Mouse (Mus musculus) cerebellum, adult 11-12 months (tissue): ENCODE measurements around the gene Olfr460.
"Not testable (repeated sequence)": the region's sequence is repeated elsewhere in the genome, so short reads cannot be mapped to it uniquely, and the experiment has no call there.

Experiments
- DNase-seq: peaks from one replicate; pipeline ENCODE4 v3.0.0; 2022

Gene Olfr460

GRCm38 (mm10) chr6:40569187-40569586 is at the start of gene Olfr460:
TSS of gene Olfr460 (plus strand) at chr6:40569487.
- no peak for DNase-seq

GRCm38 (mm10) chr6:40544690-40545089 is 24.6 kb upstream of the Olfr460 start:
- DNase-seq, result no peak

GRCm38 (mm10) chr6:40554950-40555349 is 14.3 kb upstream of the Olfr460 start, which contains the start of gene Olfr461:
TSS of gene Olfr461 (minus strand) at chr6:40555050.
- DNase-seq, result no peak

- DNase-seq, result no peak
These were observed 4.3 kb downstream of the Olfr460 start for GRCm38 (mm10) chr6:40573618-40574017.

DNA sequence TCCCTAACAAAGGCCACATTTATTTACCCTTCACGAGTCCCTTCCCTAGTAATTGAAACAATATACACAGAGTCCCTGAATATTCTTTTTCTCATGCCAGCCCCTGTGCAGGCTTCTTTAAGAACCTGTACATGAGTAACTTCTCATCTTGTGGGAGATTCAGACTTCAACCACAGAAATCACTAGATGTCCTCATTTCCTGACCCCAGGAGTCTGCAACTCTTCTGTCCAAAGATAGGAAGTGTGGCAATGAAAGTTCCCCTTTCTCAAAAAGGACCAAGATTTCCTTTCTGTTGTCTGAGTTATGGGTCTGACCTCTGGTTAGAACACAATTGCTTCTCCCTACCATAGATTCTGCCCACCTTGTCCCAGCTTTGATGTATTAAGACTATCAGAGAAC is 7.0 kb downstream of the Olfr460 start:
- no peak for DNase-seq

DNA sequence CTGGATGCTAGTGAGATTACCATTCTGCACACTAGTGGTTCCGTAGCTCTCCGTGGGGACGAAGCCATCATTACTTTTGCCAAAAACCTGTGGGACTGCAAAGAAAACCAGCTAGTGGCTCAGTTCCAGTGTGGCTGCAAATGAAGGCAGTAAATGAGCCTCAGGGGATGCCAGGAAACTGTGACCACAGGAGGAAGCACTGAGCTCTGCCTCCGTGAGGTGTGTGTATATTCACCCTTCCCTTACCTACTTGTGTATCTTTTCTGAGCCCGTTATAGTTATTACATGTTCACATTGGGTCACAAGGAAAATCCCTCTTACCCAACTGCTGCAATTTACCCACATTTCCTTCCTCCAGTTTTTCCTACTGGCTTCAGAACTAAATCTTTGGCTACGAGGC is 15.0 kb downstream of the Olfr460 start:
- no peak for DNase-seq

GRCm38 (mm10) chr6:40585645-40586044 is 16.4 kb downstream of the Olfr460 start, which contains the start of gene Clec5a:
TSS of gene Clec5a (minus strand) at chr6:40585821.
- no peak for DNase-seq

- DNase-seq, result no peak
These were observed 19.1 kb downstream of the Olfr460 start for GRCm38 (mm10) chr6:40588346-40588745.

- DNase-seq, result no peak
These were observed 25.7 kb downstream of the Olfr460 start for GRCm38 (mm10) chr6:40594804-40595550.

- not testable (repeated sequence) for DNase-seq
These were observed 29.3 kb downstream of the Olfr460 start for GRCm38 (mm10) chr6:40598546-40598945.

DNA sequence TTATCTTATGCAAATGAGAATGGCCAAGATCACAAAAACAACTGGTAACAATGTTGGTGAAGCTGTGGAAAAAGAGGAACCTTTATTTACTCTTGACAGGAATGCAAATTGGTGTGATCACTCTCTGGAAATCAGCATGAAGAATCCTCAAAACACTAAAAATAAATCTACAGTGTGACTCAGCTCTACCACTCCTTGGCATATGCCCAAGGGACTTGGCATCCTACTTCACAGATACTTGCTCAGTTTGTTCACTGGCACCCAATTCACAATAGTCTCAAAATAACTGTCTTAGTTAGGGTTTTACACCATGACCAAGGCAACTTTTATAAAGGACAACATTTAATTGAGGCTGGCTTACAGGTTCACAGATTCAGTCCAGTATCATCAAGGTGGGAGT is 38.1 kb downstream of the Olfr460 start:
- DNase-seq, result no peak

DNA sequence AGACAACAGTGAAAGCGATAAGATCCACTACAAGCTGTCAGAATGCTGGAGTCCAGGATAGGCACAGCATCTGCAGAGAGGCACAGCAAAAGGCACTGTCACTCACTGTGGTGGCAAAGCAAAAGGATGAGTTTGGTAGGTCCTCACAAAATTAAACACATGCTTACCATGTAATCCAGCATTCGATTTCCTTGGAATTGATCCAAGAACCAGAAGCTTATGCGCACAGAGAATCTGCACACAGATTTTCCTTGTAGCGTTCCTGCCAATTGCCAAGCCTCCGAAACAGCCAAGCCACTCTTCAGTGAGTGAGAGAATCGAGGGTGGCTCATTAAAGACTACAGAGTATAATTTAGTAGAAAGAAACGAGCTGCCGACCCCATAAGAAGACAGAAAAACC is 41.0 kb downstream of the Olfr460 start:
- no peak for DNase-seq

- no peak for DNase-seq
These were observed 44.1 kb downstream of the Olfr460 start, which contains the start of gene Tas2r138 for GRCm38 (mm10) chr6:40613260-40613852. TSS of gene Tas2r138 (minus strand) at chr6:40613310.

GRCm38 (mm10) chr6:40617965-40618364 is 48.7 kb downstream of the Olfr460 start:
- DNase-seq, result no peak
